Mouse (Mus musculus) forelimb bud, embryonic 11.5 days (tissue): Measurements from ENCODE around the gene Rexo2.
"Not testable (repeated sequence)": the region's sequence is repeated elsewhere in the genome, so short reads cannot be mapped to it uniquely, and the experiment has no call there.

Source experiments
- DNase-seq: peaks from one replicate; pipeline ENCODE4 v3.0.0-alpha.2; 2012; ENCODE audit warnings: low read depth, low spot score

Rexo2 gene

DNA sequence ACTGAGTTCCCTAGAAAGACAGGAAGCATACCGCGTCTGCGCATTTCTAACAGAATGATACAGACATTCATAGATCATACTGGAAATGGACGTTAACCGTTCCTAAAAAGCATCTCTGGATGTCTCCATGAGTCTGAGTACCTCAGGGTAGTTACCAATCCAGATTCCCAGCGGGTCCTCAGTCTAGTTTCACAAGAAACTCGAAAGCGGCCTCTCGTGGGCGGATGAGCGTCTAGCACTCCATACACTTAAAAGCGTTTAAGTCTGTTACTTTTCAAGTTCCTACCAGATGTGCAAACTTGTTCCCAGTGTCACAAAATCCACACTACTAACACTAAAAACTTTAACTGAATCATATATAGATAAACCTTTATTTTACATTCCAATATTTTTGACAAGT is 7.3 kb downstream of the Rexo2 start:
- DNase-seq: no peak

- DNase-seq: no peak
Observed at GRCm38 (mm10) chr9:48472441-48473025, 7.9 kb downstream of the Rexo2 start.

DNA sequence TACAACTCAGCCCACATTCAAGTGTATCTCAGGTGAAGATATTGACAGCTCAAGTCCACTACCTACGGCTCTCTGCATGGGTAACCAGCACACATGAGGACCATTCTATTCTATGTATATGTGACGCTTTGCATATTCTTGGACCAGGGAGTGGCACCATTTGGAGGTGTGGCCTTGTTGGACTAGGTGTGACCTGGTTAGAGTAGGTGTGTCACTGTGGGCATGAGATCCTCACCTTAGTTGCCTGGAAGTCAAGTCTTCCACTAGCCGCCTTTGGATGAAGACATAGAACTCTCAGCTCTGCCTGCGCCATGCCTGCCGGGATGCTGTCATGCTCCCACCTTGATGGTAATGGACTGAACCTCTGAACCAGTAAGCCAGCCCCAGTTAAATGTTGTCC is 13.0 kb downstream of the Rexo2 start:
- not testable (repeated sequence) for DNase-seq

DNA sequence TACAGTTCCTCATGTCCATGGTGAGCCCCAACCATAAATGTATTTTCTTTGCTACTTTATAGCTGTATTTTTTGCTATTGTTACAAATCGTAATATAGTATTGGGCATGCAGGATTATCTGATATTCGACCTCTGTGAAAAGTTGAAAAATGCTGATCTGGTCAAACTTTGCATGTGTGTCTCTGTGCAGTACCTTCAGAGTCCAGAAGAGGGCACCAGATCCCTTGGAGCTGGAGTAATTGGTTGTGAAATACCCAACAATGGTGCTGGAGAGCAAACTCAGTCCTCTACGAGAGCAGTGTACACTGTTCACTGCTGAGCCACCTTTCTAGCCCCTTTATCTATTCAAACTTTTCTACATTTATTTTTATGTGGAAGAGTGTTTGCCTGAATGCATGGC is 13.6 kb downstream of the Rexo2 start:
- peak; percentile 57 for DNase-seq

GRCm38 (mm10) chr9:48465671-48466070 is 14.8 kb downstream of the Rexo2 start:
- no peak for DNase-seq

GRCm38 (mm10) chr9:48461545-48461944 is 18.9 kb downstream of the Rexo2 start:
- DNase-seq: no peak

GRCm38 (mm10) chr9:48460720-48461119 is 19.7 kb downstream of the Rexo2 start:
- no peak for DNase-seq

- no peak for DNase-seq
Observed at GRCm38 (mm10) chr9:48459391-48459790, 21.0 kb downstream of the Rexo2 start.

DNA sequence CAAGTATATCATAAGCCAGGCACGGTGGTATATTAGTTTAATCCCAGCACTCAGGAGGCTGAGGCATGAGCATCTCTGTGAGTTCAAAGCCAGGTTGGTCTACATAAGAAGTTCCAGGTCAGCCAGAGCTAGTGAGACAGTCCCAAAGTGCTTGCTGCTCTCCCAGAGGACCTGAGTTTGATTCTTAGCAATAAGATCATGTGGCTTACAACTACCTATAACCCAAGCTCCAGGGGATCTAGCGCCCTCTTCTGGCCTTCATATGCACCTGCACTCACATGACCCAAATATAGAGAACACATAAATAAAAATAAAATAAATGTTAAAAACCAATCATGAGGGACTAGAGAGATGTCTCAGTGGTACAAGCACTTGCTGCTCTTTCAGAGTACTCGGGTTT is 21.5 kb downstream of the Rexo2 start:
- DNase-seq: no peak

DNA sequence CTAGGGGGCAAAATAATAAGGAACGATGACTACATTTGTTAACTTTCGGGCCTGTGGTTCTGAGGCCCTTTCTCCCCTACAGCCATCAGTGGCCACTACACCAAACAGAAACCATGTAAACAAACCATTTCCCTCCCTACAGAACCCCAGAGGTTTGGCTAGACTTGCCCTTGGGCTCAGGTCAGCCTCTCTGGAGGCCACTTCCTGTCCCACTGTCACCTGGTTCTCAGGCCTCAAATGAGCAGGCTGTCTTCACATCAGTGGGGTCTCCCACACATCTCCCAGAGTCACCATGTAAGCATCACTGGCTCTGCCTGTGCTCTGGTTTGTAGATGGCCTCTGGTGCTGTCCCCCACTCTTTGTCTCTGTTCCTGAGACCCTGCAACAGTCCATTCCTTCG is 24.5 kb downstream of the Rexo2 start:
- DNase-seq: no peak

GRCm38 (mm10) chr9:48450066-48450465 is 30.4 kb downstream of the Rexo2 start:
- DNase-seq: no peak

DNA sequence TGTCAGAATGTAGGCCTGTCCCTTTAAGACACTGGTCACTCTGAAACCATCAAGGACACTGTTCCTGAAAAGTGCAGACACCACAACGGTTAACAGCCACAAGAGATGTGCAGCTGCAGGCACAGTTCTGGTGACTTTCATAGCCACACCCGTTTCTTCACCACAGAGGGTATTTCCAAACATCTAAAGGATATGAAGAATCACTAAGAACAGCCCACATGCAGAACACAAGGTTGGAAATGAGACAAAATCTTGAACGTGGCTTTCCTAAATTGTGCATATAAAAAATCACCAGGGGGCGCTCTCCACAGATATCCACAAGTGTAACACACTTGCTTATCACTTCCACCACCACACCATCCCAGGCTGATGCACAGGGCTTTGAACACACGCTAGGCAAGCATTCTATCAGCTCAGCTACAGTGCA is 32.6 kb downstream of the Rexo2 start:
- peak; percentile 41 for DNase-seq

DNA sequence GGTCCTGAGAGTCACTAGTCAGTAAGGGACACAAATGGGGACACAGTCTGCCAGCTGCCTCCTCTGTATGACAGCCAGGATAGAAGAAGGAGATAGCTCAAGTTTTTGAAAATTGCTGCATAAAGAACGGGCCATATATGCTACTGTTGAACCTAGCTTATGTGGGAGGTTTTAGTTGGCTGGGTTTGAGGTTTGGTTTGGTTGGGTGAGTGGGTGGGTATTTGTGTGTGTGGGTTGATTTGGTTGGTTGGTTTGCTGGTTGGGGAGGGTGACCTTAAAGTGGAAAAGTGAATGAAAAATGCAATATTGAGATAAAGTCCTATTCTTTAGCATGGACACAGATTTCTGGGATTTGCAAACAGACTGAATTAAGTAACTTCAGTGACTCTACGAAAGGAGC is 35.6 kb downstream of the Rexo2 start:
- DNase-seq: no peak

DNA sequence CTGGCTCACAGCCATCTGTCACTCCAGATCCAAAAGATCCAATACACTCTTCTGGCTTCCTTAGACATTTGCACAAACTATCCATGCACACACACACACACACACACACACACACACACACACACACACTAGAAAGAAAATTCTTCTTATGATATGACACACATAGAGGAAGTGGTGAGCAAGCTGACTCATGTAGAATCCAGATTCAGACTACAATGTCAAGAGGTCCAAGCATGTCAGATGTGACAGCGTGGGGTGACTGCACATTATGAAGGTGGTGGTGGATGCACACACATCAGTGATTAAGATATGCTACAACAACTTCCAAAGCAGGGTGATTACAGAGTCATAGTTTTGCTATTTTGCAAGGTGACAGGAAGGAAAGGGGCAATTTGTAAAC is 36.5 kb downstream of the Rexo2 start:
- no peak for DNase-seq

DNA sequence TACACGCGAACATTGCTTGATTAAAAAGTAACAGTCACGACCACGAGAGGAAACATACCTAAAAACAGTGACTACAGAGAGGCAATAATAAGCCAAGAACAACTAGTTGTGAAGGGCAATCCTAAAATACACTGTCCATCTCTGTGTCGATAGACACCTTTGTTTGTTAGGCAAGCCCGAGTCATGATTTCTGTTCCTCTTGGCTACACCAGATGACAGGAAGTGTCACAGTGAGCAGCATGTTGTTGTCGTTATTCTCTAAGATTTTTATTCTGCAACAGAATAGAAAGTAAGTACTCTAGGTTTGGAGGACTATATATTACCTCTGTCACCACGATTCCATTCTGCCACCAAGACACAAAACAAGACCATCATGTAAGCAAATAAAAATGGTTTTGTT is 48.0 kb downstream of the Rexo2 start:
- no peak for DNase-seq

GRCm38 (mm10) chr9:48427176-48427575 is 53.2 kb downstream of the Rexo2 start:
- no peak for DNase-seq

DNA sequence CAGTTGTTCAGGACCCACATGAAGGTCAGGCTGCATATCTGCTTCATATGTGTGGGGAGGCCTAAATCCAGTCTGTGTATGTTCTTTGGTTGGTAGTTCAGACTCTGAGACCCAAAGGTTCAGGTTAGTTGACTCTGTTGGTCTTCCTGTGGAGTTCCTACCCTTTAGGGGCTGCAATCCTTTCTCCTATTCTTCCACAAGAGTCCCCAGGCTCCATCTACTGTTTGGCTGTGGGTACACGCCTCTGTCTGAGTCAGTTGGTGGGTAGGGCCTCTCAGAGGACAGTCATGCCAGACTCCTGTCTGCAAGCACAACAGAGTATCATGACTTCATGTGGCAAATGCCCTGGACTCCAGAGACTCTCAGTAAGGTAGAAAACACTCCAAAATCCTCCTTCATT is 57.2 kb downstream of the Rexo2 start:
- no peak for DNase-seq

- no peak for DNase-seq
Observed at GRCm38 (mm10) chr9:48422382-48422781, 58.0 kb downstream of the Rexo2 start.

DNA sequence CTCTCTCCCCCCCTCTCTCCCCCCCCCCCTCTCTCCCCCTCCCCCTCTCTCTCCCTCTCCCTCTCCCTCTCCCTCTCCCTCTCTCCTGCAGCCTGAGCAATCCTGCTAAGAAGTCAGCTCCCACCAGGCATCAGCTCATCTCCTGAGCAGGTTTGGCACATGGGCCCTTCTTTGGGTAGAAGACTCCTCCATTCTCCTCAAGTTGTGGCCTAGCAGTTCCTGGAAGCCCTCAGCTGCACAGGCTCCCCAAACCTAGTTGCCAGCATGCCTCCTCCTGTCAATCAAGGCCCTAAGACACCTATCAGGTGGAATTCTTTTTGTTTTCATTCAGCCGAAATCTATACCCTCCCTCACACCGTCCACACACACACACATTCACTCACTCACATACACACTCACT is 58.9 kb downstream of the Rexo2 start:
- no peak for DNase-seq

- no peak for DNase-seq
Observed at GRCm38 (mm10) chr9:48421029-48421428, 59.4 kb downstream of the Rexo2 start.

DNA sequence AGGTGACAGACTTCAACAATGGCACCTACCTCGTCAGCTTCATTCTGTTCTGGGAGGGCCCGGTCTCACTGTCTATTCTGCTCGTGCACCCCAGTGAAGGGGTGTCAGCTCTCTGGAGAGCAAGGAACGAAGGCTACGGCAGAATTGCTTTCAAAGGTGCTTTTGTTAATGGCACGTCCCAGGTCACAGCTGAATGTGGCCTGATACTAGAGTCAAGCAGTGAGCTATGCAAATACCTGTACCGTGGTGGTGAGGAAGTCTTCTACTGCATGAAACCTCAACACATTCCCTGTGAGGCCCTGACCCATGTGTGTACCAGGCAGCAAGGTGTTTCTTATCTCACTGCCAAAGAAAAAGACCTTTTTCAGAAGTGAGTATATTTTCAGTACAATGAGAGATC is 60.0 kb downstream of the Rexo2 start:
- DNase-seq: no peak

GRCm38 (mm10) chr9:48418829-48419228 is 61.6 kb downstream of the Rexo2 start:
- DNase-seq: no peak
